Mouse (Mus musculus) cerebellum, adult 2 months (tissue): Measurements from ENCODE around the gene Ddrgk1. TPM values are rescaled to one million over a fixed set of nuclear protein-coding genes. Genes with fewer than 3 reads are reported as not detected.

Source experiments
- DNase-seq, 2 experiments: peaks; one replicate each; pipeline ENCODE4 v3.0.0; 2021
- H3K27ac ChIP-seq: fragments of 200-500 bp; 2 replicates; pipeline ENCODE4 v1.5.1; 2012; ENCODE audit warnings: low read length, control low read depth, inconsistent platforms; ENCODE audit not compliant: insufficient read depth
- H3K27me3 ChIP-seq: fragments of 200-500 bp; 2 replicates; pipeline ENCODE4 v1.6.1; 2012; ENCODE audit warnings: inconsistent platforms, mild to moderate bottlenecking, low read length, moderate library complexity; ENCODE audit not compliant: control insufficient read depth, insufficient read depth
- H3K4me1 ChIP-seq: fragments of 200-500 bp; 2 replicates; pipeline ENCODE4 v1.6.1; 2011; ENCODE audit warnings: low read length; ENCODE audit not compliant: control insufficient read depth, insufficient read depth
- H3K4me3 ChIP-seq: fragments of 200-500 bp; replicated peaks from 2 replicates; pipeline ENCODE3; 2011; ENCODE audit warnings: mild to moderate bottlenecking, low read depth, low read length, control low read depth; ENCODE audit not compliant: insufficient read depth
- CTCF ChIP-seq: fragments of 200-500 bp; IDR thresholded peaks from 2 replicates; pipeline ENCODE4 v1.5.1; 2011; ENCODE audit warnings: low read depth, mild to moderate bottlenecking, control low read depth, low read length, moderate library complexity, borderline replicate concordance; ENCODE audit not compliant: insufficient read depth
- POLR2A ChIP-seq: fragments of 200-500 bp; IDR thresholded peaks from 2 replicates; pipeline ENCODE4 v1.6.1; 2011; ENCODE audit warnings: low read length, control low read depth, borderline replicate concordance; ENCODE audit not compliant: insufficient read depth
- WGBS: fragments of 180-500 bp; shearing (Covaris S2); methylation state at CpG from one replicate; pipeline ENCODE4 v1.1.7; 2018; 5-methylcytosine and 5-hydroxymethylcytosine counted together
- polyA plus RNA-seq: library from polyadenylated mRNA; depleted of rRNA; stranded (reverse); fragments of >200 nt; gene quantifications from 2 replicates; pipeline ENCODE4 v1.2.3, GENCODE M21; 2012

The Ddrgk1 gene
- polyA plus RNA-seq, 1 experiment = 109 TPM

GRCm38 (mm10) chr2:130642684-130643369 is 21.6 kb downstream of the Ddrgk1 start, which contains the start of gene Lzts3:
Lzts3 (minus strand) TSS chr2:130642803.
- Histone ChIP-seq H3K27me3 (no peaks in the 10 kb centered on the region), H3K4me1 (peaks cover 18% of the 10 kb centered on the region), H3K4me3 (peak within 1 kb of the TSS; percentile 73), H3K27ac (peak within 1 kb of the TSS; percentile 80)
- WGBS = 2% methylated on average over 40 of the region's 40 CpGs
- peak; percentile 93 to 95 for DNase-seq
- peak; percentile 76; the same call in 1 of the 2 replicates for TF ChIP-seq POLR2A
- no peak for TF ChIP-seq CTCF

DNA sequence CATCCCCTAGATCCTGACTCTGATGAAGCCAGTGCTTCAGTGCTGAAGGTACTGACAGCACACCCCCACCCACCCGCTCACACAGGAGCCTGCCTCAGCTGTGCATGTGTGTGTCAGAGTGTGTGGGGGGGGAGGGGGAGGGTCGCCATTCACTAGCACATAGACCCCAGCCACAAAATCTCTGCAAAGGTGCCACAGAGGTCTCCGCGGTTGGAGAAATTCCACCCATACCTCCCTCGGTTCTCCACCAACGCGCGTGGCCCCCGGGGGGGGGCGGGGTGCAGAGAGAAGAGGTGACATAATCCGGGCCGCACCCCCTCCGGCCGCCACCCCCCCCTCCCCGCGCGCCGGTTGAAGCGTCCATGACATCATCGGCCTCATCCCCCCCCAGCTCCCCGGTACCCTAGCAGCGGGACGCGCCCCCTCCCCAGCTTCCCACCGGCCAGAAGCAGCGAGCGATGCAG is 22.2 kb downstream of the Ddrgk1 start:
- WGBS = 1% methylated on average over 24 of the region's 27 CpGs
- peaks cover 18% of the 10 kb centered on the region for H3K4me1 ChIP-seq
- peak overlapping the region; percentile 80 for H3K27ac ChIP-seq
- H3K27me3 ChIP-seq = no peaks in the 10 kb centered on the region
- TF ChIP-seq POLR2A (no peak), CTCF (no peak)
- no peak for DNase-seq
- H3K4me3 ChIP-seq = peak overlapping the region; percentile 73

DNA sequence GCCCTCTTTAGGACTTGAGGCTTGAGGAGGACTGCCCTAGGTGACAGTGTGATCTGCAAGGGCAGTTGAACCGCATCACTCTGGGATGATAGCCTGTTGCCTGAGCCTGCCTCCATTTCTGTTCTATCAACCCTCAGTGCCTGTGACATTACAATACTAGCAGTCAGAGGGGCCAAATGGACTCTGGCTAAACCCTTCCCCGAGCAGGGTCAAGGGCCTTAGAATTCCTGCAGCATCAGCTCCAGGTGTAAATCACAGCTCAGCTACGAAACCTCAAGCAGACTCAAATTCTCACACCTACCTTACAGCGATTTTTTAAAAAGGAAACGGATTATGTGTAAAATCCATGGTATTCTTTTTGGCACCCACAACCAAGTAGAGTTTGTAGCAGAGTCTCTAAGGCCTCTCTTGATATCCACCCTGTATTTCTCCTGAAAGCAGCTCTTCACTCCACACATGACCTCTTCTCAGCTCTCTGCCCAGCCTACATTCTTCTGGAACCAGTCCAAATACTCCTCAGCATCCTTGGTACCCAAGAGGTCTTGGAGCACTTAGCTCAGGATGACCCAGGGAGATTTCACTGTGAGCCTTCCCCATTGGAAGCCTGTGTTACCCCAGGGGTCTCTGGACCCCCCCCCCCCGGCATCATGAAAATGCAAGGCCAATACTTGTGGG is 23.0 kb downstream of the Ddrgk1 start:
- 35% methylated on average over 6 of the region's 6 CpGs for WGBS
- Histone ChIP-seq H3K4me3 (peak overlapping the region; percentile 73), H3K27me3 (no peaks in the 10 kb centered on the region), H3K27ac (peak overlapping the region; percentile 80), H3K4me1 (peaks cover 18% of the 10 kb centered on the region)
- DNase-seq = peak in 1 of 2 experiments; percentile 28
- no peak for TF ChIP-seq POLR2A

GRCm38 (mm10) chr2:130639276-130639675 is 25.2 kb downstream of the Ddrgk1 start:
- H3K4me3 ChIP-seq = no peak overlapping the region
- 54% methylated on average over 6 of the region's 6 CpGs for WGBS
- peaks cover 34% of the 10 kb centered on the region for H3K4me1 ChIP-seq
- no peak for DNase-seq
- H3K27ac ChIP-seq = 0 out of 2 replicates have a peak overlapping the region, but pooled peaks have one; percentile 16
- TF ChIP-seq POLR2A (no peak), CTCF (no peak)
- no peaks in the 10 kb centered on the region for H3K27me3 ChIP-seq

DNA sequence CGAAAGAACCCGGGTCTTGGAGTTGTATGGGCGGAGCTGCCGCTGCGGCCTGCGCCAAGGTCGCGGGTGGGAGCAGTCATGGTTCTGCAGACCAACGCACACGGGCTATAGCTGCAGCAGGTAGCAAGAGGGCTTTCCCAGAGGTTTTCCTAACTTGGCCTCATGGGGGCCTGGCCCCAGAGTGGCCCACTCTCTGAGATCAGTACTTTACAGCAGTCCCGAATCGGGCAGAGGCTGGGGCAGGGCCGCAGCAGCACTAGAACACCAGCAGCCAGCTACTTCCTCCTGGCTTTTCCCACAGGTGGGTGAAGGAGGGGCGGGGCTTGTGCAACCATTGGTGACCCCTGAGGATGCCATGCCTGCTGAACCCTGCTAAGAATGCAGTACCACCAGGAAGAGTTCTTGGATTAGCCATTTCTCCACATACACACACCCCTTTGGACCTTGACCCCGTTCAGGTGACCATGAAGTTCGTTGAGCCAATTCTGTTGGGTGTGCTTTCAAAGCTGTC is 26.3 kb downstream of the Ddrgk1 start:
- no peaks in the 10 kb centered on the region for H3K27me3 ChIP-seq
- no peak overlapping the region for H3K4me3 ChIP-seq
- no peak for DNase-seq
- peaks cover 43% of the 10 kb centered on the region for H3K4me1 ChIP-seq
- H3K27ac ChIP-seq = no peak overlapping the region
- TF ChIP-seq POLR2A (no peak), CTCF (no peak)
- WGBS = 45% methylated on average over 16 of the region's 16 CpGs

GRCm38 (mm10) chr2:130635847-130636246 is 28.6 kb downstream of the Ddrgk1 start:
- H3K27ac ChIP-seq = peak overlapping the region; percentile 9; the same call in 1 of the 2 replicates
- DNase-seq = no peak
- 48% methylated on average over 21 of the region's 21 CpGs for WGBS

DNA sequence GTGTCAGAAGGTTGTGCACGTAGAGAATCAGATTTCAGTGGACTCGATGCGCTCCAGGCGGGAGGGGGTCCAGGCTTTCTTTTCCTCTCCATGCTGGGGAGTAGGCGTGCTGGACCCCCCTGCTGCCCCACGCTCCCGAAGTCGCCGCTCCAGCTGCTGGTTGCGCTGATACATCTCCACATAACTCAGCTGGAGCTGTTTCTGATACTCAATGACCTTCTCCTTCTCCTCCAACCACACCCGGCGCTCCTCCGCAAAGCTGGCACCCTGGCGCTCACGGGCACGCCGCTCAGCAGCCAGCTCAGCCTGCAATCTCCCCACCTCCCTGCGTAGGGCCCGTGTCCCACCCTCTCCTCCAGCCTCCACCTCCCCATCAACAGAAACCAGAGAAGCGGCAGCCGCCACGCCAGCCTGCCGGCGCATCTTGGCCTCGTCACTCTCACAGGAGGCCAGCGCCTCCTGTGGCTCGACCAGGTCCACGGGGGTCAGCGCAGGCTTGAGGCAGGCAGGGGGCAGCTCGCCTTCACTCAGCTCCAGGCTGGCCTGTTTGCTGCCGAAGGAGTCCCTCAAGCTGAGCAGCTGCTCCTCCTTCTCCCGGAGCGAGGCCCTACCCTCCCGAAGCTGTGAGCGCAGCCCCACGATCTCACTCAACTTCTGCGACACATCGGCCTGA is 29.6 kb downstream of the Ddrgk1 start:
- Histone ChIP-seq H3K27ac (peak overlapping the region; percentile 85), H3K4me1 (peaks cover 42% of the 10 kb centered on the region), H3K27me3 (no peaks in the 10 kb centered on the region), H3K4me3 (peak overlapping the region; percentile 27)
- TF ChIP-seq POLR2A (no peak), CTCF (no peak)
- peak; percentile 59 to 70 for DNase-seq
- 8% methylated on average over 38 of the region's 38 CpGs for WGBS

More at GRCm38 (mm10) chr2:130635847-130636246, 28.6 kb downstream of the Ddrgk1 start:
- no peak for TF ChIP-seq POLR2A
- Histone ChIP-seq H3K27me3 (no peaks in the 10 kb centered on the region), H3K4me3 (no peak overlapping the region), H3K4me1 (peaks cover 46% of the 10 kb centered on the region)
